Mouse (Mus musculus) liver, embryonic 15.5 days (tissue): Measurements from ENCODE around the gene Calr3. TPM values are rescaled to one million over a fixed set of nuclear protein-coding genes. Genes with fewer than 3 reads are reported as not detected.

ENCODE experiments used
- ATAC-seq: fragments of 200-750 bp; cut with Nextera tagmentation; 2 replicates; pipeline ENCODE4 v1.8.0; 2017; ENCODE audit warnings: moderate number of reproducible peaks, mild to moderate bottlenecking, moderate library complexity; ENCODE audit not compliant: insufficient read depth
- H3K27ac ChIP-seq: fragments of 300-500 bp; sonication (generic); replicated peaks from 2 replicates; pipeline ENCODE4 v1.5.1; 2015; ENCODE audit warnings: mild to moderate bottlenecking, inconsistent platforms
- H3K27me3 ChIP-seq: fragments of 300-500 bp; sonication (generic); 2 replicates; pipeline ENCODE4 v1.6.1; 2015; ENCODE audit warnings: mild to moderate bottlenecking, inconsistent platforms
- H3K36me3 ChIP-seq: fragments of 300-500 bp; sonication (generic); replicated peaks from 2 replicates; pipeline ENCODE4 v1.6.1; 2015; ENCODE audit warnings: moderate library complexity, mild to moderate bottlenecking, inconsistent platforms
- H3K4me1 ChIP-seq: fragments of 300-500 bp; sonication (generic); replicated peaks from 2 replicates; pipeline ENCODE4 v1.6.1; 2015; ENCODE audit warnings: inconsistent platforms
- H3K4me2 ChIP-seq: fragments of 300-500 bp; sonication (generic); 2 replicates; pipeline ENCODE4 v1.6.1; 2015; ENCODE audit warnings: moderate library complexity, mild to moderate bottlenecking, inconsistent platforms
- H3K4me3 ChIP-seq: fragments of 300-500 bp; sonication (generic); replicated peaks from 2 replicates; pipeline ENCODE4 v1.5.1; 2015; ENCODE audit warnings: mild to moderate bottlenecking, inconsistent platforms
- H3K9ac ChIP-seq: fragments of 300-500 bp; sonication (generic); 2 replicates; pipeline ENCODE4 v1.6.1; 2015; ENCODE audit warnings: moderate library complexity, mild to moderate bottlenecking, inconsistent platforms
- H3K9me3 ChIP-seq: fragments of 300-500 bp; sonication (generic); replicated peaks from 2 replicates; pipeline ENCODE4 v1.6.1; 2016; ENCODE audit warnings: inconsistent platforms
- WGBS: fragments of 180-500 bp; shearing (Covaris S2); methylation state at CpG from one replicate; pipeline ENCODE4 v1.1.7; 2015; ENCODE audit warnings: mixed read lengths; ENCODE audit not compliant: insufficient replicate concordance; 5-methylcytosine and 5-hydroxymethylcytosine counted together
- polyA plus RNA-seq: library from polyadenylated mRNA; unstranded; fragments of >200 nt; fragmentation: Nextera tagmentation; extraction: Ambion mirVana; gene quantifications from 2 replicates; pipeline ENCODE4 v1.2.1, GENCODE M21; 2015

Gene Calr3
- polyA plus RNA-seq, 1 experiment from 2014 or later, result 0.58 TPM

DNA sequence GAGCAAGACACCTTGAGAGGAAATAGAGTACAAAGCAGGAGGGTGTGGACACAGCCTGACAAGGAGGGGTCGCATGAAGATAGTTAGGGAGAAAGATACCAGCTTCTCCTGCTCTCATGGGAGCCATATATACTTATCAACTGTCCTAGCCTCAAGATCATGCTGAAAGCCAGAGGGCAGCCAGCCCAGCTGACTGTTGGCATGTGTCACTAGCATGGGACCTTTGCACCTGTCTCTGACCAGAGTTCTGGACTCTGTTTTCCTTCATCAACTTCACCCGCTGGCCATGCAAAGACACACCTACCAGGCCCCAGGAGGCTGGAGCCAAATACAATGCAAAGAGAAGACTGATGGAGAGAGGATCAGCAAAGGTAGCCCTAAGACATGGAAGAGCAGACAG lies 25.6 kb upstream of the Calr3 start:
- Histone ChIP-seq H3K4me2 (no peak overlapping the region), H3K36me3 (peaks cover 93% of the 10 kb centered on the region), H3K4me1 (peaks cover 21% of the 10 kb centered on the region), H3K9me3 (no peaks in the 10 kb centered on the region), H3K9ac (no peak overlapping the region), H3K4me3 (no peak overlapping the region), H3K27me3 (no peaks in the 10 kb centered on the region), H3K27ac (no peak overlapping the region)
- ATAC-seq, result no peak
- 78% methylated on average over 2 of the region's 2 CpGs for WGBS

DNA sequence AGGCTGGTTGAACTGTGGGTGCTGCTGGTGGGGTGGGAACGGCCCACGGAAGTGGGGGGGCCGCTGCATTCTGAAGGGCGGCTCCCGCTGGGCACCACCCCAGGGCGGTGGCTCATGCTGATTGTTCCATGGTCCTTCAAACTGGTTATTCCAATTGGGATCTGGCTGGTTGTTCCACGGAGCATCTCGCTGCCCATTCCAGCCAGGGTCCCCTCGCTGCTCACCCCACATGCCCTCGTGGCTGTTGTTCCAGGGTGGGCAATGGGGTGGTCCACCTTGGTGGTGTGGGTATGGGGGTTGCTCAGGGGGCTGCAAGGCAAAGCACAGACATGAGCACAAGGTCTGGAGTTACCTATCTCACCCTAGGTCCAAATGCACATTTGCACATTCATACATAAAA lies 20.5 kb upstream of the Calr3 start:
- H3K9me3 ChIP-seq, result no peaks in the 10 kb centered on the region
- H3K27me3 ChIP-seq, result no peaks in the 10 kb centered on the region
- H3K9ac ChIP-seq, result no peak overlapping the region
- no peak overlapping the region for H3K27ac ChIP-seq
- peaks cover 2% of the 10 kb centered on the region; the same call in 1 of the 2 replicates for H3K4me1 ChIP-seq
- H3K4me2 ChIP-seq, result no peak overlapping the region
- no peak overlapping the region for H3K4me3 ChIP-seq
- ATAC-seq, result no peak
- H3K36me3 ChIP-seq, result peaks cover 100% of the 10 kb centered on the region
- WGBS, result 94% methylated on average over 10 of the region's 10 CpGs

DNA sequence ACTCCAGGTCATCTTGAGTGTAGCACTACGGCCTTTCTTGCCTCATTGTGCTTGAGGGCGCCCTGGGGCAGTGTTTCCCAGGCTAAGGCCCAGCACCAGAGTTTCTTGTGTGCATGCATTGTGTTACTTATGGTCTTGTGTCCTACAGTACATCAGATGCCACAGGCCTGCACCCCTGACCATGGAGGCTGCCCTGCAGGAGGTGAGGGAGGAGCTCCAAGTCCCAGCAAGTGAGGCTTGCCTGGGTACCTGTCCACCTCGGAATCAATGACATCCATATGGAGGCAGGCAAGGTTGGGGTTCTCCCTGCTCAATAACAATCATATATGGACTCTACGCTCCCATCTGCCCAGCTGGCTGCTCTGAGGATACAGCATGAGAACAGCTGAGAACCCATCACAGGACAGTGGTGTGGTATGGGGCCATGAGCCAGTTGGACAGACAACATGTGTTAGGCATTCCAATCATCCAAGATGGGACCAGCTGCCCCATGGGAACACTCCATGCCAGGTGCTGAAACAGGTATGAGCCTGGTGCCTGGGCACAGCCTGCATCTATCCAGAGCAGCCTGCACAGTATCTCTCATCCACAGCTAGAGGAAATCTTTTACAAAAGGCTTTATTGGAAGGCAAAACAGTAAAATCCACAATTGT lies 16.3 kb upstream of the Calr3 start:
- Histone ChIP-seq H3K9me3 (no peaks in the 10 kb centered on the region), H3K4me2 (no peak overlapping the region), H3K9ac (no peak overlapping the region), H3K4me1 (no peaks in the 10 kb centered on the region), H3K27ac (no peak overlapping the region), H3K36me3 (peaks cover 71% of the 10 kb centered on the region), H3K27me3 (no peaks in the 10 kb centered on the region), H3K4me3 (no peak overlapping the region)
- ATAC-seq, result no peak
- 81% methylated on average over 4 of the region's 4 CpGs for WGBS

DNA sequence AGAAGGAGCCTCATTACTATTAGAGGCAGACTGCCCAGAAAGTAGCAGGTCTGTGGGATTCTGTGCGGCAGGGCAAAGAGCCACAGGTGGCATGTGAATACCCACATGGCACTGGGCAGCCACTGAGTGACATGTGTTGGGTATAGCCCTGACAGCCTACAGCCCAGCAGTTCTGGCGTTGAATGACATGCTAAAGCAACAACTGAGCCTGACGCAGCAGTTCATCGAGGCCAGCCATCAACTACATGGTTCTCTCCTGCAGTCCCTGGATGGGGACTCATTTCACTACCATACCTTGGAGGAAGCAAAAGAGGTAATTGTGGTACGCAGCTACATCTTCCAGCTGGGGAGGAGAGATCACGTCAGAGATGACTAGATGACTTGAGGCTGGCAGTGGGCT lies 14.8 kb upstream of the Calr3 start:
- Histone ChIP-seq H3K9me3 (no peaks in the 10 kb centered on the region), H3K27ac (no peak overlapping the region), H3K4me3 (no peak overlapping the region), H3K4me1 (no peaks in the 10 kb centered on the region), H3K4me2 (no peak overlapping the region), H3K9ac (no peak overlapping the region), H3K27me3 (no peaks in the 10 kb centered on the region), H3K36me3 (peaks cover 67% of the 10 kb centered on the region)
- 81% methylated on average over 6 of the region's 6 CpGs for WGBS
- no peak for ATAC-seq

DNA sequence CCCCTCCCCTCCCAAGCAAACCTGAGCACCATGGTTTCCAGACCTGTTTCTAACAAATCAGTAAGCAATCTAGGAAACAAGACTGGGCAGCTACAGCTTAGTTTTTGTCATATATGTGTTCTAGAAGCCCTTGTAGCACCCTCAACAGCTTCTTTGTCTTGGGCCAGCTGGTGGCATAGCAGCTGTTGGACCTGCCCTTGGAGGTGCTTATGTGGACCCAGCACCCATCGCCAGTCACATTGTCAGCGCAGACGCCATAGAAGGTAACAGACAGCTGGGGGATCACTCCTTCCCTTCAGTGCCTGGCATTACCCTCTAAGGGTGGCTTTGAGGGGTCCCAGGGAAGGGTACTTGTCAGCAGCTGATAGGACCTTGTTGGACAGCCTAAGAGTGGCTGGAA lies 14.1 kb upstream of the Calr3 start:
- H3K36me3 ChIP-seq, result peaks cover 63% of the 10 kb centered on the region
- no peak overlapping the region for H3K4me3 ChIP-seq
- no peak for ATAC-seq
- no peaks in the 10 kb centered on the region for H3K9me3 ChIP-seq
- H3K9ac ChIP-seq, result no peak overlapping the region
- H3K4me1 ChIP-seq, result no peaks in the 10 kb centered on the region
- H3K4me2 ChIP-seq, result no peak overlapping the region
- WGBS, result 83% methylated on average over 3 of the region's 3 CpGs
- H3K27ac ChIP-seq, result no peak overlapping the region
- H3K27me3 ChIP-seq, result no peaks in the 10 kb centered on the region

DNA sequence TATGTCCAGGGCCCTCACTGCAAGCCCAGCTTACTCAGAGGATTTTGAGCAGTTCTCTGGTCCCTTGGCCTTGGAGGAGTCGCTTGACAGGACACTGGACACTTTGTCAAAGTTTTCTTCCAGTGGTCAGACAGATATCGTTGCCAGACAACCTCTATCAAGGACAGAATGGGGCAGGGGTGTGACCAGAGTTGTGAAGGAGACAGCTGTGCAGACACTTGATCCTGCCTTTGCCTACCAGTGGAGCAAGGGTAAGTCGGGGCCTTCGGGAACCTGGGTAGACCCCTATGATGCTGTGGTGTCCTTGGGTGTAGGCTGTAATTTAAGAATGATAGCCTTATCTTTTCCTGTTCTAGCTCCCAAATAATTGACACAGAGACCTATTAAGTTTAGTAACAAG lies 11.6 kb upstream of the Calr3 start:
- no peaks in the 10 kb centered on the region for H3K27me3 ChIP-seq
- H3K9ac ChIP-seq, result no peak overlapping the region
- ATAC-seq, result no peak
- peaks cover 9% of the 10 kb centered on the region for H3K4me1 ChIP-seq
- no peak overlapping the region for H3K4me2 ChIP-seq
- H3K27ac ChIP-seq, result no peak overlapping the region
- 72% methylated on average over 4 of the region's 4 CpGs for WGBS
- no peak overlapping the region for H3K4me3 ChIP-seq
- no peaks in the 10 kb centered on the region for H3K9me3 ChIP-seq
- H3K36me3 ChIP-seq, result peaks cover 40% of the 10 kb centered on the region

DNA sequence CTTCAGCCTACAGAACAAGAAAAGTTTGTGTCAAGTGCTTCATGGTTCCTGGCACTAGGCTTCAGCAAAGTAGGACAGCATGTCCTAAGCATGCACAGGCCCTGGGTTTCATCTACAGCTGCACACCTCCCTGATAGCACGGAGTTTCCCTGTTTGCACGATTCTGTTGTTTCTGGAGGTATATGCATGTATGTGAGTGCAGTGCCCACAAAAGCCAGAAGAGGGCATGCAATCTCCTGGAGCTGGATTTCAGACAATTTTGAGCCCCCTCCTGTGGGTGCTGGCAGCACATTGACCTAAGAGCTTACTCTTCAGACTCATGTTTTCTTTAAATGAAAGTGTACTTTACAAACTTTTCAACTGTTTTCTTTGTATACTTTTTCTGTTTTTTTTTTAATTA lies 10.2 kb upstream of the Calr3 start:
- ATAC-seq, result no peak
- WGBS, result 87% methylated on average over 2 of the region's 2 CpGs
- no peak overlapping the region for H3K4me3 ChIP-seq
- peaks cover 9% of the 10 kb centered on the region for H3K4me1 ChIP-seq
- H3K27me3 ChIP-seq, result no peaks in the 10 kb centered on the region
- no peak overlapping the region for H3K4me2 ChIP-seq
- peaks cover 35% of the 10 kb centered on the region for H3K36me3 ChIP-seq
- no peaks in the 10 kb centered on the region for H3K9me3 ChIP-seq
- no peak overlapping the region for H3K9ac ChIP-seq
- no peak overlapping the region for H3K27ac ChIP-seq

DNA sequence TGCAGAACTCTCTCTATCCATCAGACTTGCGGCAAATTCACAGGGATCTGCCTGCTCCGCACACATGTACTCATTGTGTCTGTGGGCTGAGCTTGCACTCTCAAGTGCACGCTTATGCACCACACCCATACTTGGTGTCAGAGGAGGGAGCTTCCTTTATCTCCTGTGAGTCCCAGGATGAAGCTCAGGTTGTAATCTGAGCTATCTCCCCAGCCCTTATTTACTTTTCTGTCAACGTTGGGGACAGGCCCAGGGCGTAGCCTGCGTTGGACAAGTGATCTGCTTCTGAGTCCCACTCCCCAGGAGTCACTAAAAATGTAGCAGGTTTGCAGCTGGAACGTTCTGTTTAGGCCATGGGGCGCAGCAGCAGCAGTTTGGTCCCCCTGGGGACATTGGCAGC lies 7.8 kb upstream of the Calr3 start:
- Histone ChIP-seq H3K4me3 (no peak overlapping the region), H3K36me3 (peaks cover 29% of the 10 kb centered on the region), H3K27ac (0 out of 2 replicates have a peak overlapping the region, but pooled peaks have one; percentile 2), H3K27me3 (no peaks in the 10 kb centered on the region), H3K4me1 (peaks cover 9% of the 10 kb centered on the region), H3K9me3 (no peaks in the 10 kb centered on the region), H3K4me2 (no peak overlapping the region), H3K9ac (no peak overlapping the region)
- ATAC-seq, result peak; percentile 56
- WGBS, result 41% methylated on average over 8 of the region's 8 CpGs

DNA sequence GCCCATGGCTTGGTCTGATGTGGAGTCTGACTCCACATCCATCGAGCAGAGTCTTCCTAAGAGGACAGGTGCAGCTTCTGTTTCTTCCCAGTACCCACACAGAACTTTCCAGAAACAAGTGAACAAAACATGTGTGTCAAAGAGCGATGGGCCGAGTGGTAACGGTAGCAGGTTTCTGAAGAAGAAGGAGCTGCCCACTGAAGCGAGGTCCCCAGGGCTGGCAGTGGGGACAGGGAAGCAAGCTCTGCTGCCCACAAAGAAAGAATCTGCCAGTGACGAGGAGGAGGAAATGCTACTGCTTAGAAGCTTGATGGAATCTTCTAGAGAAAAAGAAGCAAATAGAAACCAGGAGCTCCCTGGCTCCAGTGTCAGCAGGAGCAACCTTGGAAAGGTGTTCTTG lies 1.4 kb upstream of the Calr3 start:
- H3K4me1 ChIP-seq, result peaks cover 18% of the 10 kb centered on the region
- H3K4me3 ChIP-seq, result no peak overlapping the region
- ATAC-seq, result no peak
- no peak overlapping the region for H3K9ac ChIP-seq
- no peak overlapping the region for H3K4me2 ChIP-seq
- no peaks in the 10 kb centered on the region for H3K27me3 ChIP-seq
- peaks cover 11% of the 10 kb centered on the region for H3K36me3 ChIP-seq
- WGBS, result 76% methylated on average over 6 of the region's 6 CpGs
- H3K27ac ChIP-seq, result no peak overlapping the region
- no peaks in the 10 kb centered on the region for H3K9me3 ChIP-seq

DNA sequence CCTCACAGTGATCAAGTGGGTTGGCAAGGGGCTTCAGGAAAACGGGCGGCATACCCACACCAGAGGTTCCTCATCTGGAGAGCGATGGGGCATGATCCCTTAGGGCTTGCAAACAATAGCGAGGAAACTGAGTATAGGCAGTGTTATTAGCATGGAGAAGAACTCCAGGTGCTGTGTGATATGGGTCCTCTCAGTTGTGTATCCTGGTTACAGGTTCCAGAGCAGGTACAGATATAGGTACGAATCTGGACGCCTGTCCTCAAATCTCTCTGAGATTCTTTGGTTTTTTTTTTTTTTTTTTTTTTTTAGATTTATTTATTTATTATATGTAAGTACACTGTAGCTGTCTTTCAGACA lies 302 bp upstream of the Calr3 start:
- Histone ChIP-seq H3K36me3 (0 out of 2 replicates have a peak, but pooled peaks cover 4% of the 10 kb centered on the region), H3K9ac (peak overlapping the region; percentile 39; the same call in 1 of the 2 replicates), H3K27ac (peak overlapping the region; percentile 29; the same call in 1 of the 2 replicates), H3K27me3 (no peaks in the 10 kb centered on the region), H3K9me3 (no peaks in the 10 kb centered on the region), H3K4me1 (peaks cover 18% of the 10 kb centered on the region), H3K4me2 (peak overlapping the region; percentile 88), H3K4me3 (peak overlapping the region; percentile 60)
- WGBS, result 33% methylated on average over 6 of the region's 6 CpGs
- peak; percentile 46 for ATAC-seq

DNA sequence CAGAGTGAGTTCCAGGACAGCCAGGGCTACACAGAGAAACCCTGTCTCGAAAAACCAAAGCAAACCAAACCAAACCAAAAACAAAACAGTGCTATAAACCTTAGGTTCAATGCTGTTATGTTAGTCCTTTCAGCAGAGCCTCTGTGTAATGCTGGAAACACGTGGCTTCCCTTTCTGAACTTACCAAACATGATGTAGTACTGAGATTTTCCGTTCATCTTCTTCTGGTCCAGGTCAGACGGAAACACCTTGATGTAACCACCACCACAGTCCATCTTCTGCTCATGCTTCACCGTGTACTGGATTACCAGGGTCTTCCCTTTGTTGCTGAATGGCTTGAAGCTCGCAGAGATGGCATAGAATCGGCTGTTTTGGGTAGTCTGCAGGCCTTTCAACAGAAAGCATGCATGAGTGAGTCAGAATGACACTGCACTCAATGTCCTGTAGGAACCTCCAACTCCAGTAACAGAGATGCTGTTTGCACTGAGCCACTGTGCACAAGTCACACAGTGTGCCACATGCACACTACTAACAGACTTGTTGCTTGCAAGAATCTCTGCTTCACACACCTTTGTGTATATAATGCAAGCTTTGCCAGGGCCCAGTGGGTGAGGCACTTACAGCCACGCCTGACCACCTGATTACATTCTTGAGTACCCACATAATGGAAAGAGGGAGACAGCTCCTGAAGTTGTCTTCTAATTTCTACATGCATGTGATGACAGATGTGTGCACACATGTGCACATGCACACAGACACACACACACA lies 5.2 kb downstream of the Calr3 start:
- H3K9me3 ChIP-seq, result no peaks in the 10 kb centered on the region
- no peak overlapping the region for H3K9ac ChIP-seq
- H3K4me1 ChIP-seq, result peaks cover 9% of the 10 kb centered on the region
- no peak for ATAC-seq
- H3K4me3 ChIP-seq, result no peak overlapping the region
- no peak overlapping the region for H3K4me2 ChIP-seq
- H3K27me3 ChIP-seq, result no peaks in the 10 kb centered on the region
- H3K36me3 ChIP-seq, result no peaks in the 10 kb centered on the region
- 57% methylated on average over 8 of the region's 8 CpGs for WGBS
- H3K27ac ChIP-seq, result no peak overlapping the region
